ENCODE assay signal across 8 mouse cellular contexts in genomic region chr15:84853261-84854137, GRCm38 (mm10). TPM values are rescaled to one million over a fixed set of nuclear protein-coding genes. Genes with fewer than 3 reads are reported as not detected.
A peak's percentile ranks its signal among the peaks of the same experiment; 100 is the strongest.
DNase-seq lines count a peak whose midpoint lies in the region; ATAC-seq and TF ChIP-seq lines count a peak whose summit lies in the region.

No protein-coding gene starts in this region.

- TF ChIP-seq CTCF in liver, adult 2 months (IDR thresholded peaks at IDR 0.05; ENCODE audit: low read depth, low read length) = no peak

- DNase-seq in layer of hippocampus, adult 11-12 months (ENCODE audit: low spot score) = peak; percentile 76
- no peak for DNase-seq in layer of hippocampus, adult 9-10 months (ENCODE audit: low spot score)
- peak; percentile 79 for DNase-seq in embryonic facial prominence, embryonic 14.5 days (ENCODE audit: low spot score)
- peak; percentile 83 for DNase-seq in heart, embryonic 10.5 days (ENCODE audit: low spot score)
- DNase-seq in liver, adult 2 months (ENCODE audit: extremely low read depth, low read depth, low spot score) = no peak
- peak; percentile 32 for DNase-seq in naive thymus-derived CD4-positive, alpha-beta T cell, adult 2 months (ENCODE audit: low read depth)
- peak; percentile 90 for DNase-seq in testis, postnatal 10 days (ENCODE audit: low spot score)

- H3K4me1 ChIP-seq in embryonic facial prominence, embryonic 14.5 days (ENCODE audit: control insufficient read depth, insufficient read depth, low read length) = peaks cover 23% of the 10 kb centered on the region
- peaks cover 36% of the 10 kb centered on the region for H3K4me1 ChIP-seq in heart, embryonic 10.5 days
- H3K4me1 ChIP-seq in kidney, embryonic 14.5 days (ENCODE audit: control insufficient read depth, insufficient read depth, low read length) = peaks cover 18% of the 10 kb centered on the region
- peaks cover 7% of the 10 kb centered on the region; the same call in 1 of the 2 replicates for H3K4me1 ChIP-seq in liver, adult 2 months (ENCODE audit: control insufficient read depth, insufficient read depth, low read length)

- H3K27me3 ChIP-seq in embryonic facial prominence, embryonic 14.5 days (replicated peaks; ENCODE audit: control insufficient read depth, insufficient read depth, low read length) = peaks cover 13% of the 10 kb centered on the region; the same call in 1 of the 2 replicates
- peaks cover 14% of the 10 kb centered on the region for H3K27me3 ChIP-seq in heart, embryonic 10.5 days (ENCODE audit: insufficient read depth, poor library complexity, severe bottlenecking)
- peaks cover 9% of the 10 kb centered on the region; the same call in 1 of the 2 replicates for H3K27me3 ChIP-seq in kidney, embryonic 14.5 days (ENCODE audit: control insufficient read depth, insufficient read depth, low read length)
- peaks cover 9% of the 10 kb centered on the region; the same call in 1 of the 2 replicates for H3K27me3 ChIP-seq in liver, adult 2 months (ENCODE audit: control insufficient read depth, insufficient read depth, low read length)

- no peaks in the 10 kb centered on the region for H3K79me2 ChIP-seq in liver, adult 2 months (ENCODE audit: control insufficient read depth, insufficient read depth, low read length)

- peak; percentile 79 for ATAC-seq in embryonic facial prominence, embryonic 14.5 days (ENCODE audit: low read depth)
- ATAC-seq in kidney, embryonic 14.5 days (ENCODE audit: low FRiP score, low TSS enrichment) = peak; percentile 65

- under 1% methylated on average over 40 of the region's 84 CpGs for WGBS in embryonic facial prominence, embryonic 14.5 days
- WGBS in heart, embryonic 10.5 days = under 1% methylated on average over 81 of the region's 84 CpGs
- WGBS in kidney, embryonic 14.5 days = 1% methylated on average over 65 of the region's 84 CpGs
- WGBS in liver, adult 2 months = 2% methylated on average over 60 of the region's 84 CpGs

- peak overlapping the region; percentile 84 for H3K27ac ChIP-seq in embryonic facial prominence, embryonic 14.5 days (replicated peaks; ENCODE audit: low read depth, low read length)
- peak overlapping the region; percentile 81 for H3K27ac ChIP-seq in heart, embryonic 10.5 days
- peak overlapping the region; percentile 52; the same call in 1 of the 2 replicates for H3K27ac ChIP-seq in kidney, embryonic 14.5 days (ENCODE audit: low read depth, low read length)
- H3K27ac ChIP-seq in liver, adult 2 months (replicated peaks; ENCODE audit: insufficient read depth, low read depth, low read length) = no peak overlapping the region

- no peaks in the 10 kb centered on the region for H3K9me3 ChIP-seq in embryonic facial prominence, embryonic 14.5 days (ENCODE audit: control insufficient read depth, low read length)
- no peaks in the 10 kb centered on the region for H3K9me3 ChIP-seq in heart, embryonic 10.5 days
- no peaks in the 10 kb centered on the region for H3K9me3 ChIP-seq in kidney, embryonic 14.5 days (ENCODE audit: control insufficient read depth, low read length)

- H3K4me3 ChIP-seq in embryonic facial prominence, embryonic 14.5 days (ENCODE audit: low read depth, low read length) = peak overlapping the region; percentile 74
- H3K4me3 ChIP-seq in heart, embryonic 10.5 days = peak overlapping the region; percentile 81
- H3K4me3 ChIP-seq in kidney, embryonic 14.5 days (ENCODE audit: low read length) = peak overlapping the region; percentile 60
- peak overlapping the region; percentile 69 for H3K4me3 ChIP-seq in liver, adult 2 months (ENCODE audit: insufficient read depth, low read depth, low read length)

- H3K4me2 ChIP-seq in embryonic facial prominence, embryonic 14.5 days (ENCODE audit: low read depth, low read length) = peak overlapping the region; percentile 97
- peak overlapping the region; percentile 99 for H3K4me2 ChIP-seq in kidney, embryonic 14.5 days (replicated peaks; ENCODE audit: low read depth, low read length)

- TF ChIP-seq POLR2A in liver, adult 2 months (IDR thresholded peaks at IDR 0.05; ENCODE audit: extremely low read depth, insufficient read depth, low read length) = no peak

- H3K36me3 ChIP-seq in embryonic facial prominence, embryonic 14.5 days (ENCODE audit: control insufficient read depth, insufficient read depth, low read length) = no peaks in the 10 kb centered on the region
- H3K36me3 ChIP-seq in heart, embryonic 10.5 days = no peaks in the 10 kb centered on the region
- no peaks in the 10 kb centered on the region for H3K36me3 ChIP-seq in kidney, embryonic 14.5 days (ENCODE audit: control insufficient read depth, insufficient read depth, low read length)
- H3K36me3 ChIP-seq in liver, adult 2 months (ENCODE audit: control insufficient read depth, insufficient read depth, low read length) = no peaks in the 10 kb centered on the region

- H3K9ac ChIP-seq in embryonic facial prominence, embryonic 14.5 days (ENCODE audit: low read depth, low read length) = peak overlapping the region; percentile 78
- peak overlapping the region; percentile 79; the same call in 1 of the 2 replicates for H3K9ac ChIP-seq in kidney, embryonic 14.5 days (ENCODE audit: low read depth, low read length)
- H3K9ac ChIP-seq in liver, adult 2 months (ENCODE audit: low read depth, low read length) = peak overlapping the region; percentile 67

RNA-seq across cellular contexts. Expression of gene Phf21b, which starts 2.4 kb away (rescaled TPM):
- 0.49 and 0.52 TPM in 2 replicates for polyA plus RNA-seq in embryonic facial prominence, embryonic 14.5 days (2014; fragmentation: Nextera tagmentation; extraction: Ambion mirVana)
- polyA plus RNA-seq in heart, embryonic 10.5 days (2016; fragmentation: Nextera tagmentation; extraction: Ambion mirVana) = 0.16 and 0.41 TPM in 2 replicates
- polyA plus RNA-seq in kidney, embryonic 14.5 days (2014; fragmentation: Nextera tagmentation; extraction: Ambion mirVana) = 1.1 and 1.8 TPM in 2 replicates
- total RNA-seq in liver, adult 2 months (2014; rRNA removed) = 0.07 and 0.28 TPM in 2 replicates
- polyA plus RNA-seq in liver, adult 2 months (2012; rRNA removed) = 0.19 and 0.29 TPM in 2 replicates

Comparison
In these comparisons a context has a peak if more than half of its experiments do, and no peak if none do; other contexts are left out.
1. DNase-seq: peak in layer of hippocampus, adult 11-12 months (single experiment), embryonic facial prominence, embryonic 14.5 days (single experiment), heart, embryonic 10.5 days (single experiment), naive thymus-derived CD4-positive, alpha-beta T cell, adult 2 months (single experiment) and testis, postnatal 10 days (single experiment); none in layer of hippocampus, adult 9-10 months (single experiment) and liver, adult 2 months (single experiment).
2. Peak in every context shown above with its lines, with median percentiles within 50 percentile points of each other: H3K4me3 ChIP-seq and H3K9ac ChIP-seq.